Mouse (Mus musculus): ENCODE measurements around the gene Fads6.

Fads6 gene

GRCm38 (mm10) chr11:115275509-115275908, 22.0 kb downstream of the Fads6 start:
- DNase-seq, result no peak

GRCm38 (mm10) chr11:115274771-115275170, 22.7 kb downstream of the Fads6 start:
- no peak for DNase-seq

- DNase-seq, result no peak
Observed at GRCm38 (mm10) chr11:115274178-115274577, 23.3 kb downstream of the Fads6 start.

GRCm38 (mm10) chr11:115273735-115274134, 23.7 kb downstream of the Fads6 start:
- no peak for DNase-seq

- no peak for DNase-seq
Observed at GRCm38 (mm10) chr11:115272894-115273498, 24.5 kb downstream of the Fads6 start.

GRCm38 (mm10) chr11:115271481-115271880, 26.0 kb downstream of the Fads6 start:
- DNase-seq, result no peak

- no peak for DNase-seq
Observed at GRCm38 (mm10) chr11:115271052-115271451, 26.4 kb downstream of the Fads6 start.

- DNase-seq, result peak; percentile 71
Observed at GRCm38 (mm10) chr11:115270148-115270861, 27.2 kb downstream of the Fads6 start.

GRCm38 (mm10) chr11:115269330-115270066, 28.0 kb downstream of the Fads6 start:
- DNase-seq, result no peak

GRCm38 (mm10) chr11:115267958-115268357, 29.5 kb downstream of the Fads6 start:
- DNase-seq, result no peak

- DNase-seq, result no peak
Observed at GRCm38 (mm10) chr11:115267061-115267883, 30.2 kb downstream of the Fads6 start, which contains the start of gene Grin2c. Gene Grin2c (minus strand): TSS chr11:115267243.

GRCm38 (mm10) chr11:115266400-115266778, 31.1 kb downstream of the Fads6 start:
- no peak for DNase-seq

- DNase-seq, result no peak
Observed at GRCm38 (mm10) chr11:115265771-115266399, 31.6 kb downstream of the Fads6 start.

GRCm38 (mm10) chr11:115264862-115265668, 32.4 kb downstream of the Fads6 start:
- DNase-seq, result peak; percentile 27

GRCm38 (mm10) chr11:115264136-115264861, 33.2 kb downstream of the Fads6 start:
- no peak for DNase-seq

GRCm38 (mm10) chr11:115262954-115263353, 34.5 kb downstream of the Fads6 start:
- DNase-seq, result no peak

GRCm38 (mm10) chr11:115259134-115259533, 38.3 kb downstream of the Fads6 start:
- no peak for DNase-seq

GRCm38 (mm10) chr11:115257775-115258510, 39.5 kb downstream of the Fads6 start:
- no peak for DNase-seq

- no peak for DNase-seq
Observed at GRCm38 (mm10) chr11:115251258-115251657, 46.2 kb downstream of the Fads6 start.
